Mouse (Mus musculus) liver, postnatal 0 days (tissue): ENCODE results near the gene Glcci1.

Experiments
- CTCF ChIP-seq: sonication (generic); IDR thresholded peaks from 2 replicates; pipeline ENCODE4 v1.5.1; 2016; ENCODE audit warnings: antibody characterized with exemption, low read depth
- EP300 ChIP-seq: IDR thresholded peaks from 2 replicates; pipeline ENCODE4 v1.6.1; 2016; ENCODE audit warnings: antibody characterized with exemption, low read depth, mild to moderate bottlenecking

DNA sequence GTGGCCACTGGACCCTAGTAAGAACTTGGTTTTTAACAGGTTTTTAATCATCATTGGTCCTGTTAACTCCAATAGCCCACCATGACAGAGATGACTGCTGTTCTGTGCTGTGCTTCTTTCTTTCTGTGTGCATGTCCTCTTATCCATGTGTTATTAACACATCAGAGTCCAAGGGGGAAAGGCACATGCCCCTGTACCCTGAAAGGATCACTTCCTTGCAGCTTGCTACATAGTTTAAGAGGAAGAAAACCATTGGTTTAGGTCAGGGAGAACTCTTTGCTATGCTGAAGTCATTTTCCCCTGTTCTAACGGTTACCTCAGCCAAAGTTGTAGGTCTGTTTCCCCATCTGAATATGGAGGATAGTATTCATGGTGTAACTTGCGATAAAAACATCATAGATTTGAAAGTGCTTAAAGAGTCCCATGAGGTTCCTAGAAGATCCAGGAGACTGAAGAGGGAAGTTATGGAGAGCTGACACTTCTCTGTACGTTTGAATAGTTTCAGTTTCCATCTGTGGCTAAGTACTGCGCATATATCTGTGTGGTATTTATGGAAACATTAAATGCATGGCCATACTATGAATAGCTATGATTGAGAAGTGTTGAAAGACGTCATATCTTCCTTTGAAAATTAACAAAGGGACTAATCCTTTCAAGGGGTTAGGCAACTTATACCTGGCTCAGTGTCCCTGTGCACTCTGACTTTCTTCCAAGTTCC lies 14.1 kb upstream of the Glcci1 start:
- TF ChIP-seq CTCF (no peak), EP300 (no peak)
